Mouse (Mus musculus): ENCODE data around the gene Cd300ld3.

GRCm38 (mm10) chr11:115073002-115073401, 24.8 kb upstream of the Cd300ld3 start:
- no peak for TF ChIP-seq GATA1 (IDR thresholded peaks at IDR 0.05; ENCODE audit: low read length)
- TF ChIP-seq TAL1 (IDR thresholded peaks at IDR 0.05; ENCODE audit: low read length), result no peak
